Mouse (Mus musculus): ENCODE results near the gene Rasgrp1.

Gene Rasgrp1

DNA sequence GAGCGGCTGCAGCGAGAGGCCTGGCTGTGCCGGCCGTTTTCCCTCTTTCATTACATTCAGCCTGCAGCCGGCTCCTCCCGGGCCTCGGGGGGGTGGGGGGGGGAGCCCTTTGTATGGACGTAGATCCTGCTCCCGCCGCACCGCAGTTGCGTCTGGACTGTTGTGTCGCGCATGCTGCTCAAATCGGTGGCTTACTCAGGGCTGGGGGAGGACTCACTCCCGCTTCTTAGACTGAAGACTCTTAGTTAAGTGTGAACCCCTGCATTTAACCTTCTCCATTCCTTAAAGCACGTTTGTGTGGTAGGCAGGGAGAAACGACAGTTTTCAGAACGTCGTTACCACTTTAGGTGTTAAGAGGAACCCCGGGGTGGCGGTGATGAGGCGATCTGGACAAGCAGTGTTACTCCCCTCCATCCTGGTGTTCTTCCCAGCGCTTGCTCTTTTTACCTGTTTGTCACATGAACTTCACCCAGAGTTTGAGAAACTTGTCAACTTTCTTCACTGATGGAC lies 92.7 kb downstream of the Rasgrp1 start:
- DNase-seq (ENCODE audit: low read depth, low spot score): no peak

DNA sequence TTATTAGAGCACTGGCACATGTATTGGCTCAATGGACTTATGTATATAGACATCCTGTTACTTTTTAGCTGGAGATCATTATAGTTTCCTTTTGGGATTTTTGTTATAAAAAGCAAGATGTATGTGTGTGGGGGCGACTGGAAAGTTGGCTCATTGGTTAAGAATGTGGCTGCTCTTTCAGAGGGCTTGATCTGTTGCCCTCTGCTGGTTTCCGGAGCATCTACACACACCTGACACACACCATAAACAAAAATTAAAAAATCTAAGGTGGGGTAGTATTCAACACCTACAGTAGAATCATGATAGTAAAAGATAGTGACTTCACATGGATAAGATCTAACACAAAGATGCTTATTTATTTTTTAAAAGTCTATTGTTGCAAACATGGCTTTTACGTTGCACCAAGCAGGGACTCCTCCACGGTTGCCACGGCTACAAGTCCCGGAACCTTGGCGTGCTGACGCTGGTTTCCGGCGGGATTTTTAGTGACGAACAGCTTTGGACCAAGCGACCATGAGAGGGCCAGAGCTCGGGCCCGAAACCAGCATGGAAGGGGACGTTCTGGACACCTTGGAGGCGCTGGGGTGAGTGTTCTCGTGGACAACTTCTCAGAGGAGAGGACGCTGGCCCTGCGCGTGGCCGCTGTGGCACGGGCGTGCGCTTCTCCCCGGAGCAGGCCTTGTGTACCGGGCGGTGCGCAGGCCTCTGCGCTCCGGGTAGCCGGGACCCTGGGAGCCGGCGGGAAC lies 93.4 kb downstream of the Rasgrp1 start, which contains the start of gene Fam98b:
Gene Fam98b, plus strand, starts transcription at position 485 of the 746 bp plus-strand sequence.
- peak; percentile 93 for DNase-seq (ENCODE audit: low read depth, low spot score)

DNA sequence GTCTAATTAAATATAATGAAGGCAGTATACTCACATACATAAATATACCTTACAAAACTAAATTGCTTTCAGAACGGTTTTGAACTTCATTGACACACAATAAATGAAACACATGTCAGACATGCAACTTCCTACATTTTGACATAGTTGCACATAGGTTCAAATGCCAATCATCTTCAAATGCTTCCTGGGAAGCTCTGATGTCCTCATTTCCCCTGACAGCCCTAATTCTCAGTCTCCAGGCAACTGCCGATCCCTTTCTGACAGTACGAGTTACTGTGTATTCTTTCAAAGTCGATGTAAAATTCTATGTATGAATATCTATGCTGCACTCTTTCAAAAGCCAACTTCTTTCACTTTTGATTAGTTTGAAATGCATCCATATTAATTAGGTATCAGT lies 100.8 kb downstream of the Rasgrp1 start:
- no peak for DNase-seq (ENCODE audit: low read depth, low spot score)

DNA sequence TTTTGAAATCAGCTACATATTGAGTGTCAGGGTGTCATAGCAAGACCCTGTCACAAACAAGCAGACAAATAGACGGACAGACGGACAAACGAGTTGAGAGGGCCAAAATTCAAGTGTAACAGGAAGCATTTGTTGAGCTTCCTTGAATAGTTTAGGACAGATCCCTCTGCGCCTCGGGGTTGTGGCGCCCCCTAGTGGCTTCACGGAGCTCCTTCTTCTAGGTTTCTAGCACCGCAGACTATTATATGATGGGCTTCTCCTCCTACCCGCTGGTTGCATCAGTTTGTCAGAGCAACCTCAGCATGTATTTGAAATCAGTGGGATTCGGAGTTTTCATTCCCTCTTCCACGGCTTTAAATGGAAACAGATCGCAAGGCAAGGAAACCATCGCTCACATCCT lies 111.5 kb downstream of the Rasgrp1 start:
- peak; percentile 70 for DNase-seq (ENCODE audit: low read depth, low spot score)

DNA sequence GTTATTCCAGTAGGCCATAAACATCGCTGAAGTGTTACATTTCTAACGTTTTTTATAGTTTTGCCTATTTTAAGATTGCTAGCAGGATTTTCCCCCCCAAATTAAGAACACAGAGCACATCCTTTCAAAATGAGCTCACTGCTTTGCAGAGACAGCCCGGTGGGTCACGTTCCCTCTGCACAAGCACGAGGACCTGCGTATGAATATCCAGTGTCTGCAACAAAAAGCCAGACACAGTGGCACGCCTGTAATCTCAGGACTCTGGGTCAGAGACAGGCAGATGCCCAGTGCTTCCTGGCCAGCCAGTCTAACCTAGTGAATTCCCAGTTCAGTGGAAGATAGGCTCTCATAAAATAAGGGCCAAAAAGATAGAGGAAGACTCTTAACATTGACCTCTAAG lies 112.5 kb downstream of the Rasgrp1 start:
- DNase-seq (ENCODE audit: low read depth, low spot score): no peak
